In the genomic region with DNA sequence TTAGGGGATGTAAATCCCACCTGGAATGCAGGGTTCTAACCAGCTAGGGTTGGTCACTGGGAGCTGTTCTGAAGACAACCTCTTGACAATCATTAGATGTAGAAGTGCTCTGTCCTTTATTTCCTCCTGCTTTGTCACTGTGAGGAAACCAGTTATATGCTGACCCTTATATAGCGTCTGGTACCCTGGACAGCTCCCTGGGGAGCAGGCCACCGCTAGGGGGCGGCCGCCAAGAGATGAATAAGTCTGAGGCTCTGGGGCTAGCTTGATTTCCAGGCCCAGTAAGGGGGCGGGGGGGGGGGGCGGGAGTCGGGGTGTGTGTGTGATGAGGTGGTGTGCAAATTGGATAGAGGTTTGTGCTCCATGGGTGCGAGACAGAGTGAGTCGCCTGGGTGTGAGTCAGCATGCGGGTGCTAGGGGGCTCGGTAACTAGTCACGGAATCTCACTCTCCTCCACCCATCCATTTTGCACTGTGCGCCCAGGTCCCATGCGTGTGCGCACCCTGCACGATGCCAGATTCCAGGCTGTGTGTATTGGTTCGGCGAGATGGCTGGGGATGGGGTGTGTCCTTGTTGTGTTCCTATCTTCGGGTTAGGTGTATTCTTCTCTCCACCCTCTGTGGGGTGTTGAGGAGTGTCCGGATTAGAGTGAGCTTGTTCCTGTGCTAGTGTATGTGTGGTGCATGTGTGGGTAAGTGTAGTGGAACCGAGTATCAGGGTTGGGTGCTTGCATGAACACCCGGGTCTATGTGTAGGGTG, we compare ENCODE assay signal across 8 mouse cellular contexts. TPM values are rescaled to one million over a fixed set of nuclear protein-coding genes. Genes with fewer than 3 reads are reported as not detected.
A peak's percentile ranks its signal among the peaks of the same experiment; 100 is the strongest.
DNase-seq lines count a peak whose midpoint lies in the region; ATAC-seq and TF ChIP-seq lines count a peak whose summit lies in the region.

A gene (plus strand): TSS at position 635 of the 759 bp plus-strand sequence.

- no peak within 1 kb of the TSS for H3K27ac ChIP-seq in forebrain, embryonic 13.5 days
- H3K27ac ChIP-seq in intestine, embryonic 14.5 days (ENCODE audit: low read depth) = no peak within 1 kb of the TSS
- H3K27ac ChIP-seq in limb, embryonic 11.5 days (replicated peaks; ENCODE audit: low read depth, low read length) = no peak within 1 kb of the TSS
- H3K27ac ChIP-seq in midbrain, postnatal 0 days (ENCODE audit: low read depth, low read length) = peak within 1 kb of the TSS; percentile 26; the same call in 1 of the 2 replicates
- no peak within 1 kb of the TSS for H3K27ac ChIP-seq in stomach, embryonic 15.5 days

- no peaks in the 10 kb centered on the region for H3K36me3 ChIP-seq in forebrain, embryonic 13.5 days (ENCODE audit: poor library complexity, severe bottlenecking)
- H3K36me3 ChIP-seq in intestine, embryonic 14.5 days (ENCODE audit: control insufficient read depth, insufficient read depth, low read length) = no peaks in the 10 kb centered on the region
- no peaks in the 10 kb centered on the region for H3K36me3 ChIP-seq in limb, embryonic 11.5 days (ENCODE audit: control insufficient read depth, insufficient read depth, low read length)
- H3K36me3 ChIP-seq in midbrain, postnatal 0 days (ENCODE audit: insufficient read depth, low read length) = no peaks in the 10 kb centered on the region
- no peaks in the 10 kb centered on the region for H3K36me3 ChIP-seq in stomach, embryonic 15.5 days

- peaks cover 15% of the 10 kb centered on the region for H3K4me1 ChIP-seq in forebrain, embryonic 13.5 days
- H3K4me1 ChIP-seq in intestine, embryonic 14.5 days (replicated peaks; ENCODE audit: control insufficient read depth, insufficient read depth, low read length) = no peaks in the 10 kb centered on the region
- peaks cover 4% of the 10 kb centered on the region; the same call in 1 of the 2 replicates for H3K4me1 ChIP-seq in limb, embryonic 11.5 days (ENCODE audit: control insufficient read depth, insufficient read depth, low read length)
- H3K4me1 ChIP-seq in midbrain, postnatal 0 days (ENCODE audit: insufficient read depth, low read length) = 0 out of 2 replicates have a peak, but pooled peaks cover 5% of the 10 kb centered on the region
- peaks cover 6% of the 10 kb centered on the region; the same call in 1 of the 2 replicates for H3K4me1 ChIP-seq in stomach, embryonic 15.5 days

- H3K9ac ChIP-seq in forebrain, embryonic 13.5 days = peak within 1 kb of the TSS; percentile 52
- H3K9ac ChIP-seq in intestine, embryonic 14.5 days (ENCODE audit: low read length) = no peak within 1 kb of the TSS
- H3K9ac ChIP-seq in limb, embryonic 11.5 days (ENCODE audit: low read length) = no peak within 1 kb of the TSS
- H3K9ac ChIP-seq in midbrain, postnatal 0 days (replicated peaks; ENCODE audit: low read length, poor library complexity, severe bottlenecking) = peak within 1 kb of the TSS; percentile 62
- no peak within 1 kb of the TSS for H3K9ac ChIP-seq in stomach, embryonic 15.5 days

- peak; percentile 73 for TF ChIP-seq CTCF in midbrain, postnatal 0 days (IDR thresholded peaks at IDR 0.05)

- H3K27me3 ChIP-seq in forebrain, embryonic 13.5 days = peaks cover 69% of the 10 kb centered on the region
- H3K27me3 ChIP-seq in intestine, embryonic 14.5 days (replicated peaks; ENCODE audit: control insufficient read depth, insufficient read depth, low read length) = peaks cover 47% of the 10 kb centered on the region
- peaks cover 37% of the 10 kb centered on the region for H3K27me3 ChIP-seq in limb, embryonic 11.5 days (ENCODE audit: control insufficient read depth, insufficient read depth, low read length)
- H3K27me3 ChIP-seq in midbrain, postnatal 0 days (ENCODE audit: insufficient read depth, low read length) = peaks cover 19% of the 10 kb centered on the region
- H3K27me3 ChIP-seq in stomach, embryonic 15.5 days (replicated peaks) = peaks cover 33% of the 10 kb centered on the region

- ATAC-seq in cerebellum, adult (ENCODE audit: insufficient number of reproducible peaks, low FRiP score, low TSS enrichment) = no peak
- ATAC-seq in forebrain, embryonic 13.5 days = peak; percentile 77
- ATAC-seq in intestine, embryonic 14.5 days (replicated peaks; ENCODE audit: low FRiP score, low TSS enrichment, low read depth) = peak; percentile 55
- ATAC-seq in limb, embryonic 11.5 days (ENCODE audit: insufficient number of reproducible peaks, low FRiP score, low TSS enrichment, low read depth) = peak; percentile 74
- ATAC-seq in midbrain, postnatal 0 days (ENCODE audit: low FRiP score) = peak; percentile 67
- peak; percentile 43 for ATAC-seq in stomach, embryonic 15.5 days (ENCODE audit: insufficient read depth, low FRiP score, low read depth)

- H3K4me3 ChIP-seq in forebrain, embryonic 13.5 days = peak within 1 kb of the TSS; percentile 45
- H3K4me3 ChIP-seq in intestine, embryonic 14.5 days (ENCODE audit: low read depth, low read length) = peak within 1 kb of the TSS; percentile 27
- peak within 1 kb of the TSS; percentile 14; the same call in 1 of the 2 replicates for H3K4me3 ChIP-seq in limb, embryonic 11.5 days (ENCODE audit: low read depth, low read length)
- peak within 1 kb of the TSS; percentile 63 for H3K4me3 ChIP-seq in midbrain, postnatal 0 days (ENCODE audit: low read depth, low read length)
- peak within 1 kb of the TSS; percentile 23 for H3K4me3 ChIP-seq in stomach, embryonic 15.5 days (replicated peaks)

- peak; percentile 4 for DNase-seq in cerebellum, adult 9-10 months
- peak; percentile 77 for DNase-seq in adrenal gland, postnatal 14 days
- peak; percentile 87 for DNase-seq in intestine, embryonic 14.5 days (ENCODE audit: low spot score)
- peak; percentile 87 for DNase-seq in limb, embryonic 11.5 days (ENCODE audit: low spot score)
- peak; percentile 65 for DNase-seq in midbrain, postnatal 0 days (ENCODE audit: low spot score)

- 2% methylated on average over 19 of the region's 22 CpGs for WGBS in forebrain, embryonic 13.5 days
- WGBS in intestine, embryonic 14.5 days = 4% methylated on average over 22 of the region's 22 CpGs
- 7% methylated on average over 18 of the region's 22 CpGs for WGBS in limb, embryonic 11.5 days
- 2% methylated on average over 22 of the region's 22 CpGs for WGBS in midbrain, postnatal 0 days
- 4% methylated on average over 20 of the region's 22 CpGs for whole genome bisulfite sequencing in stomach, embryonic 15.5 days

- peak within 1 kb of the TSS; percentile 73 for H3K4me2 ChIP-seq in forebrain, embryonic 13.5 days
- peak within 1 kb of the TSS; percentile 40 for H3K4me2 ChIP-seq in intestine, embryonic 14.5 days (ENCODE audit: low read length)
- peak within 1 kb of the TSS; percentile 40 for H3K4me2 ChIP-seq in limb, embryonic 11.5 days (ENCODE audit: low read depth, severe bottlenecking)
- peak within 1 kb of the TSS; percentile 94 for H3K4me2 ChIP-seq in midbrain, postnatal 0 days (ENCODE audit: low read depth, low read length, poor library complexity, severe bottlenecking)
- peak within 1 kb of the TSS; percentile 52 for H3K4me2 ChIP-seq in stomach, embryonic 15.5 days

- H3K9me3 ChIP-seq in forebrain, embryonic 13.5 days (replicated peaks) = no peaks in the 10 kb centered on the region
- H3K9me3 ChIP-seq in intestine, embryonic 14.5 days (ENCODE audit: control insufficient read depth, low read length) = no peaks in the 10 kb centered on the region
- H3K9me3 ChIP-seq in limb, embryonic 11.5 days (ENCODE audit: control insufficient read depth, low read length) = no peaks in the 10 kb centered on the region
- H3K9me3 ChIP-seq in midbrain, postnatal 0 days (ENCODE audit: low read length) = no peaks in the 10 kb centered on the region
- no peaks in the 10 kb centered on the region for H3K9me3 ChIP-seq in stomach, embryonic 15.5 days

RNA-seq across cellular contexts. Expression of the gene that starts here (rescaled TPM):
- total RNA-seq in adrenal gland, postnatal 14 days (2021) = 0.75 and 0.93 TPM in 2 replicates
- polyA plus RNA-seq in forebrain, embryonic 13.5 days (2015; fragmentation: Nextera tagmentation; extraction: Ambion mirVana) = 2.5 and 3.0 TPM in 2 replicates
- polyA plus RNA-seq in intestine, embryonic 14.5 days (2014; fragmentation: Nextera tagmentation; extraction: Ambion mirVana) = 0.67 and 0.68 TPM in 2 replicates
- 0.07 and 0.27 TPM in 2 replicates for polyA plus RNA-seq in limb, embryonic 11.5 days (2014; fragmentation: Nextera tagmentation; extraction: Ambion mirVana)
- 30.2 and 30.5 TPM in 2 replicates for total RNA-seq in midbrain, postnatal 0 days (2014; rRNA removed)
- polyA plus RNA-seq in midbrain, postnatal 0 days (2015; fragmentation: Nextera tagmentation; extraction: Ambion mirVana) = 22.5 and 27.1 TPM in 2 replicates
- 1.3 TPM in 2 replicates for polyA plus RNA-seq in stomach, embryonic 15.5 days (2015; fragmentation: Nextera tagmentation; extraction: Ambion mirVana)

Comparison
In these comparisons a context has a peak if more than half of its experiments do, and no peak if none do; other contexts are left out.
1. RNA of the gene that starts here (total RNA-seq): 30.2 to 30.5 TPM in midbrain, postnatal 0 days; 0.75 to 0.93 TPM in adrenal gland, postnatal 14 days; every median in the first group is over 10 times any median in the second.
2. Peak in DNase-seq in adrenal gland, postnatal 14 days; RNA of the gene not detected or under 1 TPM.
3. Peak in DNase-seq, ATAC-seq, H3K4me3 ChIP-seq and H3K4me2 ChIP-seq in intestine, embryonic 14.5 days; RNA of the gene not detected or under 1 TPM.
4. Peak in DNase-seq, ATAC-seq, H3K4me3 ChIP-seq and H3K4me2 ChIP-seq in limb, embryonic 11.5 days; RNA of the gene not detected or under 1 TPM.
5. DNase-seq: peak in every context shown above with its lines; median percentile 87 in intestine, embryonic 14.5 days; 87 in limb, embryonic 11.5 days; 77 in adrenal gland, postnatal 14 days; 65 in midbrain, postnatal 0 days; 4 in cerebellum, adult 9-10 months.
6. H3K4me2 ChIP-seq: peak in every context shown above with its lines; median percentile 94 in midbrain, postnatal 0 days; 73 in forebrain, embryonic 13.5 days; 52 in stomach, embryonic 15.5 days; 40 in intestine, embryonic 14.5 days; 40 in limb, embryonic 11.5 days.
7. H3K9ac ChIP-seq: peak in forebrain, embryonic 13.5 days (single experiment) and midbrain, postnatal 0 days (single experiment); none in intestine, embryonic 14.5 days (single experiment), limb, embryonic 11.5 days (single experiment) and stomach, embryonic 15.5 days (single experiment).
8. Peak in every context shown above with its lines, with median percentiles within 50 percentile points of each other: H3K4me3 ChIP-seq.